Mouse (Mus musculus): ENCODE results near the gene Crabp2.

GRCm38 (mm10) chr3:87993436-87993835 lies 45.0 kb downstream of the Crabp2 start:
- TF ChIP-seq POLR2A (IDR thresholded peaks at IDR 0.05; ENCODE audit: low read depth, low read length) (no peak), CTCF (IDR thresholded peaks at IDR 0.05; ENCODE audit: extremely low read depth, insufficient read depth, insufficient read length, insufficient replicate concordance) (no peak)

All from spleen, adult 2 months (tissue).